Mouse (Mus musculus) ES-E14 (cell line): ENCODE measurements around the gene Fut8.

ENCODE experiments used
- CHD2 ChIP-seq: IDR thresholded peaks from 2 replicates; pipeline ENCODE4 v1.6.1; 2014; ENCODE audit warnings: mild to moderate bottlenecking, low read depth, low read length, inconsistent platforms
- HCFC1 ChIP-seq: IDR thresholded peaks from 2 replicates; pipeline ENCODE4 v1.6.1; 2012; ENCODE audit warnings: low read length, inconsistent platforms, borderline replicate concordance; ENCODE audit not compliant: insufficient read depth
- ZC3H11A ChIP-seq: IDR thresholded peaks from 2 replicates; pipeline ENCODE4 v1.6.1; 2012; ENCODE audit warnings: low read depth, mild to moderate bottlenecking, inconsistent platforms, low read length, borderline replicate concordance
- ZNF384 ChIP-seq: IDR thresholded peaks from 2 replicates; pipeline ENCODE4 v1.6.1; 2012; ENCODE audit warnings: low read depth, low read length, inconsistent platforms

GRCm38 (mm10) chr12:77201461-77202143, 36.3 kb upstream of the Fut8 start:
- no peak for TF ChIP-seq ZNF384
- no peak for TF ChIP-seq ZC3H11A
- no peak for TF ChIP-seq CHD2
- no peak for TF ChIP-seq HCFC1
